Mouse (Mus musculus): ENCODE results near the gene Cdc42bpg.

- TF ChIP-seq CTCF (IDR thresholded peaks at IDR 0.05) = no peak
- TF ChIP-seq POLR2A (IDR thresholded peaks at IDR 0.05; ENCODE audit: insufficient read depth, low read depth, low read length) = no peak
Measured at GRCm38 (mm10) chr19:6302114-6302513, 4.1 kb upstream of the Cdc42bpg start.
